Mouse (Mus musculus): Measurements from ENCODE around the gene Exosc3.
A peak's percentile ranks its signal among the peaks of the same experiment; 100 is the strongest.
"Not testable (repeated sequence)": the region's sequence is repeated elsewhere in the genome, so short reads cannot be mapped to it uniquely, and the experiment has no call there.

Gene Exosc3

GRCm38 (mm10) chr4:45342286-45343155 is at the start of gene Exosc3:
Gene Exosc3 (minus strand): TSS chr4:45342732.
- H3K27me3 ChIP-seq (ENCODE audit: control insufficient read depth, insufficient read depth, low read length, poor library complexity, severe bottlenecking) = no peaks in the 10 kb centered on the region
- no peaks in the 10 kb centered on the region for H3K36me3 ChIP-seq (ENCODE audit: control insufficient read depth, insufficient read depth, low read length, poor library complexity, severe bottlenecking)
- peak; percentile 51 for DNase-seq (ENCODE audit: low read depth, low spot score)

GRCm38 (mm10) chr4:45392099-45392498 is 49.6 kb upstream of the Exosc3 start:
- H3K27me3 ChIP-seq (ENCODE audit: control insufficient read depth, insufficient read depth, low read length, poor library complexity, severe bottlenecking) = no peaks in the 10 kb centered on the region
- no peak for DNase-seq (ENCODE audit: low read depth, low spot score)
- no peaks in the 10 kb centered on the region for H3K36me3 ChIP-seq (ENCODE audit: control insufficient read depth, insufficient read depth, low read length, poor library complexity, severe bottlenecking)

- not testable (repeated sequence) for H3K36me3 ChIP-seq (ENCODE audit: control insufficient read depth, insufficient read depth, low read length, poor library complexity, severe bottlenecking); H3K27me3 ChIP-seq (ENCODE audit: control insufficient read depth, insufficient read depth, low read length, poor library complexity, severe bottlenecking); DNase-seq (ENCODE audit: low read depth, low spot score)
Observed at GRCm38 (mm10) chr4:45387296-45387695, 44.8 kb upstream of the Exosc3 start.

- H3K36me3 ChIP-seq (ENCODE audit: control insufficient read depth, insufficient read depth, low read length, poor library complexity, severe bottlenecking); DNase-seq (ENCODE audit: low read depth, low spot score); H3K27me3 ChIP-seq (ENCODE audit: control insufficient read depth, insufficient read depth, low read length, poor library complexity, severe bottlenecking): not testable (repeated sequence)
Observed at GRCm38 (mm10) chr4:45382133-45382532, 39.6 kb upstream of the Exosc3 start.

GRCm38 (mm10) chr4:45380903-45381580 is 38.5 kb upstream of the Exosc3 start:
- not testable (repeated sequence) for H3K27me3 ChIP-seq (ENCODE audit: control insufficient read depth, insufficient read depth, low read length, poor library complexity, severe bottlenecking); H3K36me3 ChIP-seq (ENCODE audit: control insufficient read depth, insufficient read depth, low read length, poor library complexity, severe bottlenecking); DNase-seq (ENCODE audit: low read depth, low spot score)

- Histone ChIP-seq H3K27me3 (ENCODE audit: control insufficient read depth, insufficient read depth, low read length, poor library complexity, severe bottlenecking) (no peaks in the 10 kb centered on the region), H3K36me3 (ENCODE audit: control insufficient read depth, insufficient read depth, low read length, poor library complexity, severe bottlenecking) (peaks cover 15% of the 10 kb centered on the region; the same call in 1 of the 2 replicates)
- DNase-seq (ENCODE audit: low read depth, low spot score) = no peak
Observed at GRCm38 (mm10) chr4:45376573-45376972, 34.0 kb upstream of the Exosc3 start.

GRCm38 (mm10) chr4:45374879-45375278 is 32.3 kb upstream of the Exosc3 start:
- Histone ChIP-seq H3K27me3 (ENCODE audit: control insufficient read depth, insufficient read depth, low read length, poor library complexity, severe bottlenecking) (no peaks in the 10 kb centered on the region), H3K36me3 (ENCODE audit: control insufficient read depth, insufficient read depth, low read length, poor library complexity, severe bottlenecking) (peaks cover 15% of the 10 kb centered on the region; the same call in 1 of the 2 replicates)
- no peak for DNase-seq (ENCODE audit: low read depth, low spot score)

GRCm38 (mm10) chr4:45371261-45371660 is 28.7 kb upstream of the Exosc3 start:
- DNase-seq (ENCODE audit: low read depth, low spot score) = no peak
- Histone ChIP-seq H3K36me3 (ENCODE audit: control insufficient read depth, insufficient read depth, low read length, poor library complexity, severe bottlenecking) (peaks cover 12% of the 10 kb centered on the region; the same call in 1 of the 2 replicates), H3K27me3 (ENCODE audit: control insufficient read depth, insufficient read depth, low read length, poor library complexity, severe bottlenecking) (no peaks in the 10 kb centered on the region)

GRCm38 (mm10) chr4:45356653-45357052 is 14.1 kb upstream of the Exosc3 start:
- H3K36me3 ChIP-seq (ENCODE audit: control insufficient read depth, insufficient read depth, low read length, poor library complexity, severe bottlenecking) = 0 out of 2 replicates have a peak, but pooled peaks cover 3% of the 10 kb centered on the region
- no peak for DNase-seq (ENCODE audit: low read depth, low spot score)
- no peaks in the 10 kb centered on the region for H3K27me3 ChIP-seq (ENCODE audit: control insufficient read depth, insufficient read depth, low read length, poor library complexity, severe bottlenecking)

GRCm38 (mm10) chr4:45341669-45342249 is 773 bp downstream of the Exosc3 start, which contains the start of gene Dcaf10:
Gene Dcaf10 (plus strand): TSS chr4:45342101.
- H3K36me3 ChIP-seq (ENCODE audit: control insufficient read depth, insufficient read depth, low read length, poor library complexity, severe bottlenecking) = no peaks in the 10 kb centered on the region
- no peaks in the 10 kb centered on the region for H3K27me3 ChIP-seq (ENCODE audit: control insufficient read depth, insufficient read depth, low read length, poor library complexity, severe bottlenecking)
- peak; percentile 92 for DNase-seq (ENCODE audit: low read depth, low spot score)

- Histone ChIP-seq H3K27me3 (ENCODE audit: control insufficient read depth, insufficient read depth, low read length, poor library complexity, severe bottlenecking) (no peaks in the 10 kb centered on the region), H3K36me3 (ENCODE audit: control insufficient read depth, insufficient read depth, low read length, poor library complexity, severe bottlenecking) (no peaks in the 10 kb centered on the region)
- DNase-seq (ENCODE audit: low read depth, low spot score) = no peak
Observed at GRCm38 (mm10) chr4:45341226-45341625, 1.3 kb downstream of the Exosc3 start.

GRCm38 (mm10) chr4:45332466-45332865 is 10.1 kb downstream of the Exosc3 start:
- no peak for DNase-seq (ENCODE audit: low read depth, low spot score)
- Histone ChIP-seq H3K36me3 (ENCODE audit: control insufficient read depth, insufficient read depth, low read length, poor library complexity, severe bottlenecking) (no peaks in the 10 kb centered on the region), H3K27me3 (ENCODE audit: control insufficient read depth, insufficient read depth, low read length, poor library complexity, severe bottlenecking) (no peaks in the 10 kb centered on the region)

GRCm38 (mm10) chr4:45331139-45331538 is 11.4 kb downstream of the Exosc3 start:
- no peaks in the 10 kb centered on the region for H3K27me3 ChIP-seq (ENCODE audit: control insufficient read depth, insufficient read depth, low read length, poor library complexity, severe bottlenecking)
- no peak for DNase-seq (ENCODE audit: low read depth, low spot score)
- H3K36me3 ChIP-seq (ENCODE audit: control insufficient read depth, insufficient read depth, low read length, poor library complexity, severe bottlenecking) = no peaks in the 10 kb centered on the region

GRCm38 (mm10) chr4:45320159-45320816 is 22.2 kb downstream of the Exosc3 start:
- Histone ChIP-seq H3K36me3 (ENCODE audit: control insufficient read depth, insufficient read depth, low read length, poor library complexity, severe bottlenecking) (peaks cover 1% of the 10 kb centered on the region), H3K27me3 (ENCODE audit: control insufficient read depth, insufficient read depth, low read length, poor library complexity, severe bottlenecking) (no peaks in the 10 kb centered on the region)
- DNase-seq (ENCODE audit: low read depth, low spot score) = peak; percentile 86
